Mouse (Mus musculus) MEL-GATA-1-ER (cell line): ENCODE data around the gene Irf2bp1.

Source experiments
- DNase-seq: peaks from one replicate; pipeline ENCODE4 v3.0.0-alpha.2; 2012; ENCODE audit warnings: low read depth; ENCODE audit errors: extremely low read depth

The Irf2bp1 gene

GRCm38 (mm10) chr7:19000421-19000820 lies 3.4 kb upstream of the Irf2bp1 start:
- no peak for DNase-seq

- DNase-seq: peak; percentile 85
These were observed 2.6 kb upstream of the Irf2bp1 start for GRCm38 (mm10) chr7:19001066-19001806.

- no peak for DNase-seq
These were observed 2.1 kb upstream of the Irf2bp1 start for GRCm38 (mm10) chr7:19001807-19002085.

GRCm38 (mm10) chr7:19002115-19002514 lies 1.7 kb upstream of the Irf2bp1 start:
- no peak for DNase-seq

GRCm38 (mm10) chr7:19002848-19003498 lies 871 bp upstream of the Irf2bp1 start:
- peak; percentile 92 for DNase-seq

- DNase-seq: no peak
These were observed 811 bp downstream of the Irf2bp1 start for GRCm38 (mm10) chr7:19004631-19005079.

- DNase-seq: no peak
These were observed 1.7 kb downstream of the Irf2bp1 start for GRCm38 (mm10) chr7:19005417-19006121.

GRCm38 (mm10) chr7:19006476-19006875 lies 2.6 kb downstream of the Irf2bp1 start:
- DNase-seq: peak; percentile 81

- DNase-seq: no peak
These were observed 3.5 kb downstream of the Irf2bp1 start for GRCm38 (mm10) chr7:19007026-19007977.

- DNase-seq: no peak
These were observed 6.7 kb downstream of the Irf2bp1 start for GRCm38 (mm10) chr7:19010581-19010980.

- no peak for DNase-seq
These were observed 8.3 kb downstream of the Irf2bp1 start for GRCm38 (mm10) chr7:19012025-19012621.

GRCm38 (mm10) chr7:19012882-19013281 lies 9.0 kb downstream of the Irf2bp1 start:
- no peak for DNase-seq

- no peak for DNase-seq
These were observed 10.6 kb downstream of the Irf2bp1 start for GRCm38 (mm10) chr7:19014452-19014851.

GRCm38 (mm10) chr7:19016042-19016441 lies 12.2 kb downstream of the Irf2bp1 start:
- no peak for DNase-seq

- no peak for DNase-seq
These were observed 14.1 kb downstream of the Irf2bp1 start for GRCm38 (mm10) chr7:19017909-19018308.

- DNase-seq: no peak
These were observed 17.2 kb downstream of the Irf2bp1 start for GRCm38 (mm10) chr7:19021048-19021447.

GRCm38 (mm10) chr7:19022189-19022958 lies 18.5 kb downstream of the Irf2bp1 start:
- DNase-seq: no peak

- no peak for DNase-seq
These were observed 19.5 kb downstream of the Irf2bp1 start, which contains the start of gene Foxa3 for GRCm38 (mm10) chr7:19023357-19023814. TSS of gene Foxa3 (minus strand) at chr7:19023538.

- DNase-seq: peak; percentile 77
These were observed 20.3 kb downstream of the Irf2bp1 start, which contains the start of gene Sympk for GRCm38 (mm10) chr7:19024096-19024506. TSS of gene Sympk (plus strand) at chr7:19024377.
